Mouse (Mus musculus) hindbrain, postnatal 0 days (tissue): ENCODE data around the gene Tmem63c. TPM values are rescaled to one million over a fixed set of nuclear protein-coding genes. Genes with fewer than 3 reads are reported as not detected.

Source experiments
- ATAC-seq: fragments of 200-750 bp; cut with Nextera tagmentation; 2 replicates; pipeline ENCODE4 v1.8.0; 2017; ENCODE audit warnings: mild to moderate bottlenecking, moderate TSS enrichment, moderate library complexity
- DNase-seq: peaks from one replicate; pipeline ENCODE4 v3.0.0-alpha.2; 2015; ENCODE audit warnings: low spot score
- H3K27ac ChIP-seq: fragments of 300-500 bp; sonication (generic); 2 replicates; pipeline ENCODE4 v1.5.1; 2014; ENCODE audit warnings: mild to moderate bottlenecking
- H3K27me3 ChIP-seq: fragments of 300-500 bp; sonication (generic); 2 replicates; pipeline ENCODE4 v1.6.1; 2014; ENCODE audit warnings: low read length, mixed read lengths; ENCODE audit not compliant: insufficient read depth
- H3K36me3 ChIP-seq: fragments of 300-500 bp; sonication (generic); 2 replicates; pipeline ENCODE4 v1.6.1; 2014; ENCODE audit warnings: low read length, mixed read lengths; ENCODE audit not compliant: insufficient read depth
- H3K4me1 ChIP-seq: fragments of 300-500 bp; sonication (generic); 2 replicates; pipeline ENCODE4 v1.6.1; 2014; ENCODE audit warnings: antibody characterized with exemption, low read length, mixed read lengths; ENCODE audit not compliant: insufficient read depth
- H3K4me2 ChIP-seq: fragments of 300-500 bp; sonication (generic); 2 replicates; pipeline ENCODE4 v1.6.1; 2014; ENCODE audit warnings: low read depth, mild to moderate bottlenecking, low read length, moderate library complexity, mixed read lengths
- H3K4me3 ChIP-seq: fragments of 300-500 bp; sonication (generic); 2 replicates; pipeline ENCODE4 v1.5.1; 2014; ENCODE audit warnings: low read length
- H3K9ac ChIP-seq: fragments of 300-500 bp; sonication (generic); replicated peaks from 2 replicates; pipeline ENCODE4 v1.6.1; 2014; ENCODE audit warnings: mild to moderate bottlenecking, low read length, moderate library complexity, mixed read lengths
- H3K9me3 ChIP-seq: fragments of 300-500 bp; sonication (generic); 2 replicates; pipeline ENCODE4 v1.6.1; 2016; ENCODE audit warnings: low read length, mixed read lengths
- CTCF ChIP-seq: IDR thresholded peaks from 2 replicates; pipeline ENCODE4 v1.5.1; 2016; ENCODE audit warnings: antibody characterized with exemption, control low read depth, low read depth
- WGBS: fragments of 180-500 bp; shearing (Covaris S2); extraction: QIAGEN DNeasy Blood & Tissue Kit; methylation state at CpG from one replicate; pipeline ENCODE4 v1.1.7; 2014; 5-methylcytosine and 5-hydroxymethylcytosine counted together
- polyA plus RNA-seq: library from polyadenylated mRNA; unstranded; fragments of >200 nt; fragmentation: Nextera tagmentation; extraction: Ambion mirVana; gene quantifications from 2 replicates; pipeline ENCODE4 v1.2.1, GENCODE M21; 2015
- total RNA-seq: library from RNA; depleted of rRNA; stranded (reverse); fragments of >200 nt; gene quantifications from 2 replicates; pipeline ENCODE4 v1.2.3, GENCODE M21; 2014

Tmem63c gene
- total and polyA plus RNA-seq, 2 experiments from 2014 or later, result 8.6 to 25.7 TPM

GRCm38 (mm10) chr12:87103471-87103870, 82.3 kb downstream of the Tmem63c start:
- peaks cover 8% of the 10 kb centered on the region for H3K4me1 ChIP-seq
- TF ChIP-seq CTCF, result no peak
- WGBS, result 85% methylated on average over 4 of the region's 4 CpGs
- H3K9me3 ChIP-seq, result no peaks in the 10 kb centered on the region
- H3K36me3 ChIP-seq, result no peaks in the 10 kb centered on the region
- no peak for DNase-seq
- no peak overlapping the region for H3K9ac ChIP-seq
- no peak overlapping the region for H3K4me2 ChIP-seq
- no peaks in the 10 kb centered on the region; the same call in 1 of the 2 replicates for H3K27me3 ChIP-seq
- no peak overlapping the region for H3K4me3 ChIP-seq
- H3K27ac ChIP-seq, result no peak overlapping the region
- ATAC-seq, result no peak

GRCm38 (mm10) chr12:87104796-87105195, 83.7 kb downstream of the Tmem63c start:
- H3K9me3 ChIP-seq, result no peaks in the 10 kb centered on the region
- ATAC-seq (no peak), DNase-seq (no peak)
- no peak overlapping the region for H3K27ac ChIP-seq
- H3K27me3 ChIP-seq, result no peaks in the 10 kb centered on the region; the same call in 1 of the 2 replicates
- 82% methylated on average over 4 of the region's 4 CpGs for WGBS
- TF ChIP-seq CTCF, result no peak
- peaks cover 8% of the 10 kb centered on the region for H3K4me1 ChIP-seq
- no peak overlapping the region for H3K4me3 ChIP-seq
- H3K36me3 ChIP-seq, result peaks cover 4% of the 10 kb centered on the region; the same call in 1 of the 2 replicates
- H3K4me2 ChIP-seq, result no peak overlapping the region
- H3K9ac ChIP-seq, result no peak overlapping the region

GRCm38 (mm10) chr12:87107357-87107977, 86.3 kb downstream of the Tmem63c start:
- Histone ChIP-seq H3K27ac (no peak overlapping the region), H3K27me3 (no peaks in the 10 kb centered on the region), H3K36me3 (peaks cover 13% of the 10 kb centered on the region; the same call in 1 of the 2 replicates), H3K9me3 (no peaks in the 10 kb centered on the region), H3K4me3 (no peak overlapping the region), H3K4me2 (no peak overlapping the region), H3K4me1 (peaks cover 1% of the 10 kb centered on the region; the same call in 1 of the 2 replicates), H3K9ac (no peak overlapping the region)
- peak; percentile 21 for DNase-seq
- peak; percentile 46; the same call in 1 of the 2 replicates for ATAC-seq
- 38% methylated on average over 3 of the region's 3 CpGs for WGBS
- no peak for TF ChIP-seq CTCF

GRCm38 (mm10) chr12:87121918-87122589, 100.9 kb downstream of the Tmem63c start:
- Histone ChIP-seq H3K9ac (no peak overlapping the region), H3K4me1 (no peaks in the 10 kb centered on the region), H3K27ac (no peak overlapping the region), H3K27me3 (no peaks in the 10 kb centered on the region), H3K4me3 (no peak overlapping the region), H3K4me2 (no peak overlapping the region), H3K9me3 (no peaks in the 10 kb centered on the region), H3K36me3 (peaks cover 45% of the 10 kb centered on the region)
- no peak for DNase-seq
- no peak for ATAC-seq
- no peak for TF ChIP-seq CTCF
- 95% methylated on average over 4 of the region's 4 CpGs for WGBS

- H3K9ac ChIP-seq, result no peak overlapping the region
- H3K27me3 ChIP-seq, result no peaks in the 10 kb centered on the region
- no peak for ATAC-seq
- H3K27ac ChIP-seq, result no peak overlapping the region
- no peaks in the 10 kb centered on the region for H3K4me1 ChIP-seq
- no peak for TF ChIP-seq CTCF
- no peaks in the 10 kb centered on the region for H3K9me3 ChIP-seq
- H3K4me3 ChIP-seq, result no peak overlapping the region
- 76% methylated on average over 4 of the region's 4 CpGs for WGBS
- peaks cover 44% of the 10 kb centered on the region for H3K36me3 ChIP-seq
- no peak for DNase-seq
- no peak overlapping the region for H3K4me2 ChIP-seq
These were observed 106.1 kb downstream of the Tmem63c start for GRCm38 (mm10) chr12:87127256-87127655.

- no peaks in the 10 kb centered on the region for H3K9me3 ChIP-seq
- H3K4me1 ChIP-seq, result no peaks in the 10 kb centered on the region
- WGBS, result 91% methylated on average over 4 of the region's 4 CpGs
- no peak overlapping the region for H3K27ac ChIP-seq
- no peak for TF ChIP-seq CTCF
- H3K27me3 ChIP-seq, result no peaks in the 10 kb centered on the region
- H3K36me3 ChIP-seq, result peaks cover 36% of the 10 kb centered on the region
- H3K4me2 ChIP-seq, result no peak overlapping the region
- ATAC-seq, result no peak
- no peak overlapping the region for H3K9ac ChIP-seq
- no peak overlapping the region for H3K4me3 ChIP-seq
- DNase-seq, result no peak
These were observed 109.1 kb downstream of the Tmem63c start for GRCm38 (mm10) chr12:87130224-87130623.

GRCm38 (mm10) chr12:87131181-87131580, 110.0 kb downstream of the Tmem63c start:
- peak; percentile 10 for DNase-seq
- no peak for TF ChIP-seq CTCF

More at GRCm38 (mm10) chr12:87131181-87131580, 110.0 kb downstream of the Tmem63c start:
- Histone ChIP-seq H3K9ac (no peak overlapping the region), H3K27me3 (no peaks in the 10 kb centered on the region), H3K4me3 (no peak overlapping the region), H3K27ac (no peak overlapping the region), H3K36me3 (peaks cover 36% of the 10 kb centered on the region), H3K9me3 (no peaks in the 10 kb centered on the region), H3K4me1 (no peaks in the 10 kb centered on the region), H3K4me2 (no peak overlapping the region)
- ATAC-seq, result no peak
- WGBS, result 39% methylated on average over 2 of the region's 2 CpGs
